Mouse (Mus musculus): ENCODE results near the gene Dytn.

- TF ChIP-seq CTCF (IDR thresholded peaks at IDR 0.05; ENCODE audit: borderline replicate concordance, insufficient read depth, low read depth, low read length), result no peak
- TF ChIP-seq POLR2A (IDR thresholded peaks at IDR 0.05; ENCODE audit: borderline replicate concordance, insufficient read depth, low read length), result no peak
Observed at GRCm38 (mm10) chr1:63705733-63706132, 19.0 kb upstream of the Dytn start.
